Mouse (Mus musculus) kidney, postnatal 25 days (tissue): ENCODE results near the gene Tbc1d17.
A peak's percentile ranks its signal among the peaks of the same experiment; 100 is the strongest.

Experiments used
- DNase-seq, 2 experiments: peaks; one replicate each; pipeline ENCODE4 v3.0.0; 2021; ENCODE audit warnings: mixed read lengths in 2 of 2

The Tbc1d17 gene

GRCm38 (mm10) chr7:44852259-44853027, 3.6 kb upstream of the Tbc1d17 start:
- no peak for DNase-seq

- no peak for DNase-seq
Observed at GRCm38 (mm10) chr7:44851625-44852234, 2.9 kb upstream of the Tbc1d17 start.

GRCm38 (mm10) chr7:44850789-44851624, 2.1 kb upstream of the Tbc1d17 start:
- no peak for DNase-seq

- DNase-seq, result peak; percentile 86 to 92
Observed at GRCm38 (mm10) chr7:44850146-44850545, 1.3 kb upstream of the Tbc1d17 start.

- DNase-seq, result peak; percentile 93 to 96
Observed at GRCm38 (mm10) chr7:44849416-44850111, 685 bp upstream of the Tbc1d17 start.

GRCm38 (mm10) chr7:44847772-44848171, 1.1 kb downstream of the Tbc1d17 start:
- DNase-seq, result no peak

- DNase-seq, result peak in 1 of 2 experiments; percentile 42
Observed at GRCm38 (mm10) chr7:44846804-44847203, 2.1 kb downstream of the Tbc1d17 start.

- DNase-seq, result peak in 1 of 2 experiments; percentile 36
Observed at GRCm38 (mm10) chr7:44845006-44845405, 3.9 kb downstream of the Tbc1d17 start.

- no peak for DNase-seq
Observed at GRCm38 (mm10) chr7:44841825-44842463, 6.9 kb downstream of the Tbc1d17 start.

GRCm38 (mm10) chr7:44840426-44840825, 8.5 kb downstream of the Tbc1d17 start:
- DNase-seq, result peak in 1 of 2 experiments; percentile 41

- DNase-seq, result peak; percentile 33 to 60
Observed at GRCm38 (mm10) chr7:44839491-44840191, 9.2 kb downstream of the Tbc1d17 start.

- peak in 1 of 2 experiments; percentile 51 for DNase-seq
Observed at GRCm38 (mm10) chr7:44839171-44839490, 9.7 kb downstream of the Tbc1d17 start.

- no peak for DNase-seq
Observed at GRCm38 (mm10) chr7:44838073-44838472, 10.8 kb downstream of the Tbc1d17 start.

GRCm38 (mm10) chr7:44836423-44837053, 12.3 kb downstream of the Tbc1d17 start:
- DNase-seq, result no peak

- DNase-seq, result peak in 1 of 2 experiments; percentile 57
Observed at GRCm38 (mm10) chr7:44836016-44836404, 12.9 kb downstream of the Tbc1d17 start.

GRCm38 (mm10) chr7:44835373-44836015, 13.4 kb downstream of the Tbc1d17 start:
- DNase-seq, result no peak

- DNase-seq, result no peak
Observed at GRCm38 (mm10) chr7:44832763-44833162, 16.1 kb downstream of the Tbc1d17 start.

- no peak for DNase-seq
Observed at GRCm38 (mm10) chr7:44828706-44829105, 20.2 kb downstream of the Tbc1d17 start.

GRCm38 (mm10) chr7:44826771-44827170, 22.1 kb downstream of the Tbc1d17 start:
- DNase-seq, result no peak

- peak; percentile 78 to 90 for DNase-seq
Observed at GRCm38 (mm10) chr7:44824872-44825271, 24.0 kb downstream of the Tbc1d17 start.

- DNase-seq, result peak in 1 of 2 experiments; percentile 5
Observed at GRCm38 (mm10) chr7:44823409-44823808, 25.5 kb downstream of the Tbc1d17 start.
